ENCODE assay signal across 12 mouse cellular contexts in the genomic region with DNA sequence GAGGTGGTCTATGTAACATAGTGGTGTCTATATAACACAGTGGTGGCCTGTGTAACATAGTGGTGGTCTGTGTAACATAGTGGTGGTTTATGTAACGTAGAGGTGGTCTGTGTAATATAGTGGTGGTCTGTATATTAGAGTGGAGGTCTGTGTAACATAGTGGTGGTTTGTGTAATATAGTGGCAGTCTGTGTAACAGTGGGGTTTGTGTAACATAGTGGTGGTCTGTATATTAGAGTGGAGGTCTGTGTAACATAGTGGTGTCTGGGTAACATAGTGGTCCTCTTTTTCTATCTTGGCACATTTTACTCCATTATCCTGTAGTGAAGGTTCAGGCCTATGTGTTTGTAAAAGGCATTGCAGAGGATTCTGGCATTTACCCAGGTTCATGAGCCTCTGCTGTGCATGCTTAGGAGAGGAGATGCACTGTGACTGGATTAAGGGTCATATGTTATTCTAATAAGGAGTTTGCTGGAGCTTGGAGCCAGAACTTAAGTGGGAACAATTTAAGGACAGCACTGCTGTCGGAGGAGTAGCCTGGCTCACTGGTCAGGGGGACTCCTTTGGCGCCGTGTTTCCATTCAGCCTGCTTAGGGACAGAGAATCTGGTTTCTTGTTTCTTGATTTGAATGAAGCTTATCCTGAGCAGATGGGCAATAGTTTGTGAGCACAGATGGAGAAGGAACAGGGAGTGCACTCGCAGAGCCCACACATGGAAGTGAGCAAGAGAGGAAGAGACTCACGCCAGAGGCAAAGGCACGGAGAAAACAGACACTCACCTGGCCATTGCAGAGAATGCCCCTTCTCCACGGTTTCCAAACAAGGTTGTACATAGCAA.
A peak's percentile ranks its signal among the peaks of the same experiment; 100 is the strongest.
DNase-seq lines count a peak whose midpoint lies in the region; ATAC-seq lines count a peak whose summit lies in the region.
"Had no signal": no experiment of that assay in that cellular context is flagged by ENCODE, and none has a peak within 500 bp of the region (broad histone marks: within the 10 kb centered on the region; RNA-seq: fewer than 3 reads in every experiment).

No protein-coding gene starts in this region.

- no peak for DNase-seq in limb, embryonic 10.5 days (ENCODE audit: low spot score)
- DNase-seq in cerebellum, postnatal 36 days = peak; percentile 3 to 17
- peak; percentile 23 to 38 for DNase-seq in layer of hippocampus, postnatal 10 days (ENCODE audit: low spot score in 2 of 2)
- peak; percentile 56 for DNase-seq in right cerebral cortex, postnatal 25 days
- no peak for DNase-seq in embryo, embryonic 10 days (ENCODE audit: low spot score)
- DNase-seq in spleen, postnatal 4 days (ENCODE audit: low spot score in 2 of 2) = no peak
- DNase-seq in MN1 (ENCODE audit: low spot score) = no peak

- no peak overlapping the region for H3K4me3 ChIP-seq in limb, embryonic 13.5 days
- H3K4me3 ChIP-seq in limb, embryonic 10.5 days = no peak overlapping the region
- H3K4me3 ChIP-seq: liver, embryonic 15.5 days; midbrain, embryonic 12.5 days had no signal

- H3K9me3 ChIP-seq in limb, embryonic 13.5 days = no peaks in the 10 kb centered on the region
- no peaks in the 10 kb centered on the region for H3K9me3 ChIP-seq in limb, embryonic 10.5 days (replicated peaks)
- H3K9me3 ChIP-seq: liver, embryonic 15.5 days; midbrain, embryonic 12.5 days had no signal

- 76% methylated on average over 8 of the region's 8 CpGs for WGBS in limb, embryonic 13.5 days
- 85% methylated on average over 8 of the region's 8 CpGs for WGBS in limb, embryonic 10.5 days

- no peak overlapping the region for H3K4me2 ChIP-seq in limb, embryonic 13.5 days (replicated peaks)
- H3K4me2 ChIP-seq: liver, embryonic 15.5 days; midbrain, embryonic 12.5 days had no signal

- no peaks in the 10 kb centered on the region for H3K4me1 ChIP-seq in limb, embryonic 13.5 days
- H3K4me1 ChIP-seq in limb, embryonic 10.5 days = peaks cover 3% of the 10 kb centered on the region; the same call in 1 of the 2 replicates
- H3K4me1 ChIP-seq: liver, embryonic 15.5 days; midbrain, embryonic 12.5 days had no signal

- H3K27ac ChIP-seq in limb, embryonic 13.5 days = no peak overlapping the region
- H3K27ac ChIP-seq in limb, embryonic 10.5 days = no peak overlapping the region
- H3K27ac ChIP-seq: liver, embryonic 15.5 days; midbrain, embryonic 12.5 days had no signal

- H3K36me3 ChIP-seq in limb, embryonic 13.5 days = no peaks in the 10 kb centered on the region
- no peaks in the 10 kb centered on the region for H3K36me3 ChIP-seq in limb, embryonic 10.5 days
- H3K36me3 ChIP-seq: liver, embryonic 15.5 days; midbrain, embryonic 12.5 days had no signal

- ATAC-seq in limb, embryonic 13.5 days (ENCODE audit: low FRiP score, low read depth) = peak; percentile 51
- ATAC-seq: activated CD4-positive, CD25-positive, alpha-beta regulatory T cell, adult 4 months; intestine, embryonic 16.5 days had no signal

- no peak overlapping the region for H3K9ac ChIP-seq in limb, embryonic 13.5 days
- H3K9ac ChIP-seq: liver, embryonic 15.5 days; midbrain, embryonic 12.5 days had no signal

- H3K27me3 ChIP-seq in limb, embryonic 13.5 days = no peaks in the 10 kb centered on the region
- H3K27me3 ChIP-seq in limb, embryonic 10.5 days (ENCODE audit: low read depth, poor library complexity, severe bottlenecking) = no peaks in the 10 kb centered on the region
- H3K27me3 ChIP-seq: liver, embryonic 15.5 days; midbrain, embryonic 12.5 days had no signal

Comparison
In these comparisons a context has a peak if more than half of its experiments do, and no peak if none do; other contexts are left out.
1. DNase-seq: peak in cerebellum, postnatal 36 days (2 of 2), layer of hippocampus, postnatal 10 days (2 of 2) and right cerebral cortex, postnatal 25 days (single experiment); none in limb, embryonic 10.5 days (single experiment), embryo, embryonic 10 days (single experiment), spleen, postnatal 4 days (0 of 2) and MN1 (single experiment).